Mouse (Mus musculus) myocyte (in vitro differentiated cells): ENCODE results near the gene Tanc1. TPM values are rescaled to one million over a fixed set of nuclear protein-coding genes. Genes with fewer than 3 reads are reported as not detected.

Source experiments
- H3K27me3 ChIP-seq: one replicate; pipeline ENCODE4 v1.6.1; 2011; ENCODE audit not compliant: control insufficient read depth, insufficient read depth, insufficient read length
- H3K36me3 ChIP-seq: one replicate; pipeline ENCODE4 v1.6.1; 2011; ENCODE audit not compliant: control insufficient read depth, insufficient read depth
- H3K4me2 ChIP-seq: one replicate; pipeline ENCODE4 v1.6.1; 2011; ENCODE audit warnings: low read depth, control low read depth
- H3K4me3 ChIP-seq: one replicate; pipeline ENCODE4 v1.5.1; 2011; ENCODE audit warnings: mild to moderate bottlenecking, control low read depth, moderate library complexity
- H3K79me2 ChIP-seq: one replicate; pipeline ENCODE4 v1.6.1; 2011; ENCODE audit not compliant: control insufficient read depth, insufficient read depth
- H3ac ChIP-seq: one replicate; pipeline ENCODE4 v1.6.1; 2011; ENCODE audit not compliant: control insufficient read depth, insufficient read length
- CEBPB ChIP-seq: IDR thresholded peaks from 2 replicates; pipeline ENCODE4 v1.6.1; 2011; ENCODE audit warnings: mild to moderate bottlenecking, moderate library complexity; ENCODE audit not compliant: poor library complexity, insufficient read depth, severe bottlenecking
- E2F4 ChIP-seq: IDR thresholded peaks from one replicate; pipeline ENCODE4 v1.6.1; 2011; ENCODE audit warnings: mild to moderate bottlenecking, control low read depth, moderate library complexity; ENCODE audit not compliant: insufficient read depth
- MAX ChIP-seq: IDR thresholded peaks from one replicate; pipeline ENCODE4 v1.6.1; 2011; ENCODE audit warnings: low read depth, mild to moderate bottlenecking, control low read depth
- MYOD1 ChIP-seq, 3 experiments: IDR thresholded peaks; one replicate each; pipeline ENCODE4 v1.6.1; 2011; ENCODE audit warnings: control low read depth in 2 of 3, low read depth in 2 of 3, mild to moderate bottlenecking in 2 of 3, moderate library complexity in 1 of 3; ENCODE audit not compliant: insufficient read length in 2 of 3, control insufficient read depth in 1 of 3
- MYOG ChIP-seq, 3 experiments: IDR thresholded peaks; one replicate each; pipeline ENCODE4 v1.6.1; 2011; ENCODE audit warnings: control low read depth in 2 of 3, low read depth in 2 of 3, mild to moderate bottlenecking in 2 of 3; ENCODE audit not compliant: insufficient read length in 2 of 3, control insufficient read depth in 1 of 3, insufficient read depth in 1 of 3
- POLR2A ChIP-seq: IDR thresholded peaks from one replicate; pipeline ENCODE4 v1.6.1; 2011; ENCODE audit warnings: low read depth, mild to moderate bottlenecking, control low read depth, moderate library complexity; ENCODE audit not compliant: insufficient read length
- POLR2AphosphoS2 ChIP-seq: IDR thresholded peaks from one replicate; pipeline ENCODE4 v1.6.1; 2011; ENCODE audit warnings: low read depth, control low read depth; ENCODE audit not compliant: insufficient read length
- REST ChIP-seq: IDR thresholded peaks from one replicate; pipeline ENCODE4 v1.6.1; 2011; ENCODE audit warnings: mild to moderate bottlenecking, control low read depth, moderate library complexity; ENCODE audit not compliant: insufficient read depth, insufficient read length
- SRF ChIP-seq: IDR thresholded peaks from one replicate; pipeline ENCODE4 v1.6.1; 2011; ENCODE audit warnings: low read depth; ENCODE audit not compliant: control insufficient read depth, insufficient read length
- TCF12 ChIP-seq: IDR thresholded peaks from one replicate; pipeline ENCODE4 v1.6.1; 2011; ENCODE audit warnings: mild to moderate bottlenecking, control low read depth; ENCODE audit not compliant: poor library complexity, insufficient read depth, severe bottlenecking
- TCF3 ChIP-seq: IDR thresholded peaks from one replicate; pipeline ENCODE4 v1.6.1; 2011; ENCODE audit warnings: low read depth, control low read depth; ENCODE audit not compliant: insufficient read length
- USF1 ChIP-seq: IDR thresholded peaks from one replicate; pipeline ENCODE4 v1.6.1; 2011; ENCODE audit warnings: low read depth, mild to moderate bottlenecking, control low read depth, moderate library complexity
- polyA plus RNA-seq: library from polyadenylated mRNA; unstranded; fragments of >200 nt; fragmentation: generic; extraction: Trizol; gene quantifications from one replicate; pipeline ENCODE4 v1.2.1, GENCODE M21; 2012; ENCODE audit warnings: missing spikeins

Gene Tanc1
- polyA plus RNA-seq, 1 experiment: 24.7 TPM

DNA sequence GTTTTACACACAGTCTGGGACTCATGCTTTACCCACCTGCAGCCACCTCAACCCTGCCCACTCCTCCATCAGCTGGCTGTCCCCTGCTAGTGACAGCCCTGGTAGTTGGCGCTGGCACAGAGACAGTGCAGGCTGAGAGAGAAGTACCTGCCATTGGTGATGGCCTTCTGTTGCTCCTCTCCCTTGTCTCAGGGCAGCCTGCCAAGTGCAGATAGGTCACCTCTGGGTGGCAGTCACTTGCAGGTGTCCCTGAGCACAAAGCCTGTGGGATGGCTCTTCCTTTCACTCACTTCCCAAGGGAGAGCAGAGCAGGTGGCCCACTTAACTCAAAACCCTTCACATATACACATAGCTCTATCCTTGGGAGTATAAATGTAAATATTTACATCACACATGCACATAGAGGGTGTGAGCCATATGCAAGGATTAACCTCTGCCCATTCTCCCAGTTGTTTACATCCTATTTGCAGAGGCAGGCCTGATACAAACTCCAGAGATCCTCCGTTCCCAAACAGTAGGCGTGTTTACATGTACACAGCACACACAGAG is 106.0 kb downstream of the Tanc1 start:
- Histone ChIP-seq H3K79me2 (peaks cover 87% of the 10 kb centered on the region), H3K4me2 (no peak overlapping the region), H3K36me3 (peaks cover 6% of the 10 kb centered on the region), H3ac (no peak overlapping the region), H3K4me3 (no peak overlapping the region), H3K27me3 (no peaks in the 10 kb centered on the region)
- TF ChIP-seq USF1 (no peak), MAX (no peak), TCF12 (no peak), MYOD1 (IDR thresholded peaks at IDR 0.05; ENCODE audit: control insufficient read depth in 1 of 3, insufficient read length in 2 of 3, low read depth in 2 of 3) (no peak), POLR2A (no peak), CEBPB (no peak), REST (no peak)

DNA sequence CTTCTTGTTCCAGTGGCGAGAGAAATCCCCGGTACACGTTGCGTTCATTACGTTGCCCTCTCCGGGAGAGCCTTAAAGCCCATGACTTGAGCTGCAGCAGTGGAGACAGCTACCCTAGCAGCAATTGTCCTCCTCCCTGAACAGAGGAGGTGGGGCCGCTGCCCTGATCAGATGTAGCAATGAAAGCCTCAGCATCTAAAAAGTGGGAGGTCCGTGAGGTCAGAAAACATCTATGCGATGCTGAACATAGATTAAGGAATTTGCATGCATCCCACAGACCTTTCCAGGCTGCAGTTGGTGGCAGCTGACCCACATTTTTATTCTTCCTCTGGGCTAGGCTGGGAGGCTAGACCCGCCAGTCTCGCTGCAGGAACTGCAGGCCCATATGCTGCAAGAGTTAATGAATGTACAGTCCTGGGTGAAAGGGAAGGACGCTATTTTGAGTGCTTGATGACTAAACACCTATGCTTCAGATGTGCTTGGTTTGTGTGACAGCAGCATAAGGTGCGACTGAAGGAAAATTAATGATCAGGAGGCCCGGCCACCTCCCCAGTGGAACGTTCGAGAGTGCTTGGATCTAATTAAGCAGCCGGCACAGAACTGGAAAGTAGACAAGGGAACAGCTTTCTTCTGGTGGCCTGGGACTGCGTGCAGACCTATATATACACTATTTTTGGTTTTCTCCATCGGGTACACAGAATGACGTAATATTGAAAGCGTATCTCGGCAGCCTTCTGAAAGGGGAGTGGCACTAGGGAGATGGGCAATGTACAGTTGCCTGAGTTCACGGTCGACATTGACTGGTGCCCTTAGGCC is 107.0 kb downstream of the Tanc1 start:
- Histone ChIP-seq H3K36me3 (peaks cover 6% of the 10 kb centered on the region), H3K27me3 (no peaks in the 10 kb centered on the region), H3K4me3 (no peak overlapping the region), H3K79me2 (peaks cover 82% of the 10 kb centered on the region), H3K4me2 (no peak overlapping the region), H3ac (no peak overlapping the region)
- TF ChIP-seq TCF3 (no peak), MYOG (IDR thresholded peaks at IDR 0.05; ENCODE audit: control insufficient read depth in 1 of 3, insufficient read depth in 1 of 3, insufficient read length in 2 of 3, low read depth in 2 of 3) (no peak), USF1 (no peak), SRF (no peak), POLR2AphosphoS2 (no peak), E2F4 (no peak), CEBPB (no peak), MYOD1 (IDR thresholded peaks at IDR 0.05; ENCODE audit: control insufficient read depth in 1 of 3, insufficient read length in 2 of 3, low read depth in 2 of 3) (no peak), POLR2A (no peak), MAX (no peak), REST (no peak), TCF12 (no peak)

DNA sequence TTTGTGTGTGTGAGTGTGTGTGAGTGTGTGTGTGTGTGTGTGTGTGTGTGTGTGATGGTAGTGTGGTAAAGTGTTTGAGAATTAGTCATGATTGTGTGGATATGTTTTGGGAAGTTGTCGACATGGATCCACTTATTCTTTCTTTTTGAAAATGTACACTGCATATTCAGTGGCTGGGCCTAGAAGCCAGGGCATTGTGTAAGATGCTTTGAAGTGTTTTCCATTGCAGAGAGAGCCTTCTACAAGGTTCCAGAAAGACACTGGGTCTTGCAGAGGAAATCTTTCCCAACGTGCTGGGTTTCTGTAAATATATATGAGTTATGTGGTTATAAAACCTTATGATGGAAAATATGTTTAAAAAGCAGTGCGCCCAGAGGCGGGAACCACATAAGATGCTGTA is 108.0 kb downstream of the Tanc1 start:
- Histone ChIP-seq H3K36me3 (peaks cover 9% of the 10 kb centered on the region), H3ac (no peak overlapping the region), H3K27me3 (no peaks in the 10 kb centered on the region), H3K4me2 (no peak overlapping the region), H3K79me2 (peaks cover 73% of the 10 kb centered on the region), H3K4me3 (no peak overlapping the region)
- TF ChIP-seq MYOG (IDR thresholded peaks at IDR 0.05; ENCODE audit: control insufficient read depth in 1 of 3, insufficient read depth in 1 of 3, insufficient read length in 2 of 3, low read depth in 2 of 3): no peak
- TF ChIP-seq SRF: no peak
- no peak for TF ChIP-seq TCF12
- no peak for TF ChIP-seq USF1
- no peak for TF ChIP-seq E2F4
- no peak for TF ChIP-seq POLR2AphosphoS2

DNA sequence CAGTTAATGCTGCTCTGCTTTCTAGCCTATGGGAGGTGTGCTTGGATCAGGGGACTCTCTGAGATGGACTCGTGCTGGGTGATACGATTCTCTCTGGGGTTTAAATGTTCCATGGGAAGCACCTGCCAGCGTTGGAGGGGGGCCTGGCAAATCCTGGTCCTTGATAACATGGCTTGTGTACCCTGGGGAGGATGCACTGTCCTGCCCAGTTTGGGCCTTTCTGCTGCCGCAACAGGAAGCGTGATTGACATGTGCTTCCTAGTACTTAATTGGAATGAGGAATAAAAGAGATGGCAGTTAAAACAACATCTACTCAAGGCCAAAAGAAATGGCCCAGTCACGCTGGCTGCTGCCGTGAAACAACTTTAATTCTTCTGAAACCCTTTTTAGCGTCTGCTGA is 109.3 kb downstream of the Tanc1 start:
- Histone ChIP-seq H3K4me3 (no peak overlapping the region), H3ac (no peak overlapping the region), H3K27me3 (no peaks in the 10 kb centered on the region), H3K4me2 (no peak overlapping the region), H3K79me2 (peaks cover 60% of the 10 kb centered on the region), H3K36me3 (peaks cover 16% of the 10 kb centered on the region)
- no peak for TF ChIP-seq POLR2AphosphoS2
- no peak for TF ChIP-seq REST
- no peak for TF ChIP-seq TCF3
- no peak for TF ChIP-seq USF1
- no peak for TF ChIP-seq MYOG (IDR thresholded peaks at IDR 0.05; ENCODE audit: control insufficient read depth in 1 of 3, insufficient read depth in 1 of 3, insufficient read length in 2 of 3, low read depth in 2 of 3)
- TF ChIP-seq E2F4: no peak
- no peak for TF ChIP-seq POLR2A
- no peak for TF ChIP-seq CEBPB
- no peak for TF ChIP-seq TCF12

DNA sequence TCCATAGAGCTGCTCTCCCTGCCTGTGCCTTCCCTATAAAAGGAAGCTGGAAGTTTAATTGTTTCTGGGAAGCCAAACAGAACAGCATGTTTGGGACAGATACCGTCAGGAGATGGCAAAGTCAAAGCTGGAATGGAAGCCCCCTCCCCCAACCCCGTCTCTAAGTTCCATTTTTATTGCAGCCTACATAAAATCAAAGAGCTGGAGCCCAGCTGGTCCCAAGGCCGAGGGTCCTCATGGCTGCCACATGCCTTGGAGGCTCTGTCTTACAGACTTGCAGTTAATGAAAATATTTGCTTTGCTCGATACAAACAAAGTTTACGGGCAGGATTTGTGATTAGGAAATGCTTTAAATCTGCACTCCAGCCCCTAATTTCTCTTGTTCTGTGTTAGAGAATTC is 109.9 kb downstream of the Tanc1 start:
- Histone ChIP-seq H3K79me2 (peaks cover 53% of the 10 kb centered on the region), H3ac (no peak overlapping the region), H3K4me2 (no peak overlapping the region), H3K27me3 (no peaks in the 10 kb centered on the region), H3K36me3 (peaks cover 16% of the 10 kb centered on the region), H3K4me3 (no peak overlapping the region)
- TF ChIP-seq CEBPB (no peak), E2F4 (no peak)
